Mouse (Mus musculus): Measurements from ENCODE around the gene Sh3pxd2a.

The Sh3pxd2a gene

GRCm38 (mm10) chr19:47264322-47265092 is 199.7 kb downstream of the Sh3pxd2a start:
- peak; percentile 52 to 71 for DNase-seq

- DNase-seq: no peak
These were observed 200.6 kb downstream of the Sh3pxd2a start for GRCm38 (mm10) chr19:47263621-47264020.

GRCm38 (mm10) chr19:47261196-47261595 is 203.0 kb downstream of the Sh3pxd2a start:
- DNase-seq: no peak

- DNase-seq: peak; percentile 23 to 50
These were observed 204.6 kb downstream of the Sh3pxd2a start for GRCm38 (mm10) chr19:47259581-47259980.

- no peak for DNase-seq
These were observed 208.3 kb downstream of the Sh3pxd2a start for GRCm38 (mm10) chr19:47255919-47256318.

- no peak for DNase-seq
These were observed 209.2 kb downstream of the Sh3pxd2a start for GRCm38 (mm10) chr19:47255036-47255435.

GRCm38 (mm10) chr19:47253053-47253628 is 211.1 kb downstream of the Sh3pxd2a start:
- DNase-seq: no peak

- DNase-seq: no peak
These were observed 213.3 kb downstream of the Sh3pxd2a start for GRCm38 (mm10) chr19:47250931-47251330.

GRCm38 (mm10) chr19:47248906-47249568 is 215.2 kb downstream of the Sh3pxd2a start:
- DNase-seq: peak; percentile 15 to 36

- DNase-seq: no peak
These were observed 215.9 kb downstream of the Sh3pxd2a start for GRCm38 (mm10) chr19:47248296-47248695.

- peak; percentile 75 to 79 for DNase-seq
These were observed 216.4 kb downstream of the Sh3pxd2a start for GRCm38 (mm10) chr19:47247791-47248190.

GRCm38 (mm10) chr19:47245512-47245911 is 218.7 kb downstream of the Sh3pxd2a start:
- no peak for DNase-seq

GRCm38 (mm10) chr19:47242227-47242626 is 222.0 kb downstream of the Sh3pxd2a start:
- DNase-seq: no peak

GRCm38 (mm10) chr19:47240957-47241356 is 223.2 kb downstream of the Sh3pxd2a start:
- DNase-seq: no peak

GRCm38 (mm10) chr19:47240076-47240475 is 224.1 kb downstream of the Sh3pxd2a start:
- DNase-seq: no peak

GRCm38 (mm10) chr19:47233087-47233486 is 231.1 kb downstream of the Sh3pxd2a start:
- DNase-seq: no peak

GRCm38 (mm10) chr19:47232077-47232865 is 231.9 kb downstream of the Sh3pxd2a start:
- no peak for DNase-seq

GRCm38 (mm10) chr19:47231389-47231788 is 232.8 kb downstream of the Sh3pxd2a start:
- no peak for DNase-seq

GRCm38 (mm10) chr19:47230682-47231081 is 233.5 kb downstream of the Sh3pxd2a start:
- DNase-seq: no peak

- no peak for DNase-seq
These were observed 234.1 kb downstream of the Sh3pxd2a start for GRCm38 (mm10) chr19:47230082-47230481.

- no peak for DNase-seq
These were observed 234.7 kb downstream of the Sh3pxd2a start for GRCm38 (mm10) chr19:47229461-47229860.

GRCm38 (mm10) chr19:47228725-47229252 is 235.4 kb downstream of the Sh3pxd2a start:
- DNase-seq: peak; percentile 17 to 31

GRCm38 (mm10) chr19:47225791-47226190 is 238.4 kb downstream of the Sh3pxd2a start:
- no peak for DNase-seq
